ENCODE assay signal across 28 mouse cellular contexts in the genomic region with DNA sequence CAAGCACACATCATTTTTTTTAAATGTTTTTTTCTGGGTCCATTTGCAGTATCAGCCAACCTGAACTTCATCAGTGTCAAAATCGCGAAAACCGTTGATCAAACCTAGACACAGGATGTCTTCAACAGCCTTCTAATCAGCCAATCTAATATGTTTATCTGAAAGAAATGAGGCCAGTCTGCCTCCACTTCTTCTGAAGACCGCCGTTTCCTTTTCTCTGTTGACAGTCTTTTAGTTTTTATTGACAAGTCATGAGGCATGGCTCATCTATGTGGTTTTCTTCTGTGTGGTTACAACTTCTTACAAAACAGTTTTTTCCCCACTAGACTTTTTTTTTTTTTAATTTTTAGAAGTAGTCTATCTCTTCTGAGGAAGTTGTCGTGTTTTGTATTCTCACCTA.
A peak's percentile ranks its signal among the peaks of the same experiment; 100 is the strongest.
DNase-seq lines count a peak whose midpoint lies in the region; ATAC-seq and TF ChIP-seq lines count a peak whose summit lies in the region.
"Had no signal": no experiment of that assay in that cellular context is flagged by ENCODE, and none has a peak within 500 bp of the region (broad histone marks: within the 10 kb centered on the region; RNA-seq: fewer than 3 reads in every experiment).

No protein-coding gene starts in this region.

- no peaks in the 10 kb centered on the region for H3K9me3 ChIP-seq in MEL (replicated peaks; ENCODE audit: insufficient read depth, low read length)
- H3K9me3 ChIP-seq: embryonic facial prominence, embryonic 13.5 days; heart, embryonic 12.5 days; hindbrain, embryonic 10.5 days; limb, embryonic 12.5 days; midbrain, embryonic 12.5 days had no signal

- intact Hi-C loops in heart, adult 2 months (cut with DNase I), result no loop called here

- TF ChIP-seq RAD21 in MEL (IDR thresholded peaks at IDR 0.05; ENCODE audit: low read depth, low read length), result no peak

- peak; percentile 85 for ATAC-seq in inflammation-experienced regulatory T-cells, adult 6 months
- peak; percentile 33; the same call in 1 of the 2 replicates for ATAC-seq in neutrophil, adult 5-6 weeks (ENCODE audit: extremely low read depth, insufficient number of reproducible peaks, low FRiP score, poor library complexity, severe bottlenecking)
- ATAC-seq: forebrain, embryonic 14.5 days; hindbrain, embryonic 16.5 days; intestine, postnatal 0 days; liver, postnatal 0 days; lung, postnatal 0 days had no signal

- peak overlapping the region in 1 of 2 experiments; percentile 8; a peak in 1 of 4 replicates for H3K4me3 ChIP-seq in MEL (ENCODE audit: control insufficient read depth in 1 of 2, insufficient read depth in 1 of 2, low read depth in 2 of 2, low read length in 2 of 2)
- H3K4me3 ChIP-seq in heart, adult 2 months, result no peak overlapping the region
- H3K4me3 ChIP-seq: embryonic facial prominence, embryonic 13.5 days; erythroblast, embryonic 14.5 days; gastrocnemius, adult 2 months; heart, embryonic 12.5 days; hindbrain, embryonic 10.5 days; limb, embryonic 12.5 days; midbrain, embryonic 12.5 days had no signal

- H3K79me2 ChIP-seq in MEL (ENCODE audit: control insufficient read depth, insufficient read depth, low read length, poor library complexity), result no peaks in the 10 kb centered on the region
- H3K79me2 ChIP-seq in heart, adult 2 months (replicated peaks; ENCODE audit: control insufficient read depth, insufficient read depth, low read length), result no peaks in the 10 kb centered on the region

- H3K9ac ChIP-seq in MEL (ENCODE audit: control insufficient read depth, low read depth, low read length, poor library complexity, severe bottlenecking), result peak overlapping the region; percentile 25; the same call in 1 of the 2 replicates
- H3K9ac ChIP-seq in heart, adult 2 months (ENCODE audit: low read depth, low read length), result no peak overlapping the region
- H3K9ac ChIP-seq: embryonic facial prominence, embryonic 13.5 days; heart, embryonic 12.5 days; limb, embryonic 12.5 days; liver, postnatal 0 days; midbrain, embryonic 12.5 days had no signal

- no peak for TF ChIP-seq POLR2A in MEL (IDR thresholded peaks at IDR 0.05; ENCODE audit: control insufficient read depth in 1 of 2, insufficient read depth in 1 of 2, low read depth in 1 of 2, low read length in 2 of 2, poor library complexity in 1 of 2)
- TF ChIP-seq POLR2A in heart, adult 2 months (IDR thresholded peaks at IDR 0.05; ENCODE audit: insufficient read depth, low read depth, low read length), result no peak

- peak overlapping the region; percentile 41; the same call in 1 of the 2 replicates for H3K27ac ChIP-seq in MEL (ENCODE audit: control insufficient read depth, low read depth, low read length)
- no peak overlapping the region for H3K27ac ChIP-seq in heart, adult 2 months
- H3K27ac ChIP-seq: embryonic facial prominence, embryonic 13.5 days; gastrocnemius, adult 2 months; hindbrain, embryonic 10.5 days; limb, embryonic 12.5 days; macrophage; midbrain, embryonic 12.5 days had no signal

- peaks cover 0 to 13% of the 10 kb centered on the region in 2 experiments; a peak in 2 of 4 replicates for H3K36me3 ChIP-seq in MEL (ENCODE audit: control insufficient read depth in 1 of 2, insufficient read depth in 2 of 2, low read length in 2 of 2)
- H3K36me3 ChIP-seq in heart, adult 2 months (ENCODE audit: control insufficient read depth, insufficient read depth, low read length), result peaks cover 3% of the 10 kb centered on the region
- H3K36me3 ChIP-seq: embryonic facial prominence, embryonic 13.5 days; heart, embryonic 12.5 days; hindbrain, embryonic 10.5 days; limb, embryonic 12.5 days; midbrain, embryonic 12.5 days had no signal

- H3K27me3 ChIP-seq in MEL (ENCODE audit: control insufficient read depth in 1 of 2, insufficient read depth in 2 of 2, low read length in 2 of 2), result no peaks in the 10 kb centered on the region
- no peaks in the 10 kb centered on the region for H3K27me3 ChIP-seq in heart, adult 2 months (ENCODE audit: control insufficient read depth, insufficient read depth, low read length)
- H3K27me3 ChIP-seq: embryonic facial prominence, embryonic 13.5 days; heart, embryonic 12.5 days; limb, embryonic 12.5 days; midbrain, embryonic 12.5 days had no signal

- TF ChIP-seq CTCF in MEL (IDR thresholded peaks at IDR 0.05 in 2 of 3, conservative IDR thresholded peaks at IDR 0.05 in 1 of 3; ENCODE audit: control insufficient read depth in 1 of 3, insufficient read depth in 1 of 3, low read depth in 2 of 3, low read length in 3 of 3, poor library complexity in 1 of 3, severe bottlenecking in 1 of 3), result no peak
- no peak for TF ChIP-seq CTCF in heart, adult 2 months (IDR thresholded peaks at IDR 0.05)

- peak; percentile 83 for DNase-seq in CD4-positive helper T cell, adult 2 months (ENCODE audit: low read depth, low spot score)
- DNase-seq in MEL (ENCODE audit: low read depth, low spot score), result peak; percentile 52
- DNase-seq in heart, adult 2 months, result no peak
- no peak for DNase-seq in adrenal gland, postnatal 10 days
- no peak for DNase-seq in cerebellum, postnatal 4 days (ENCODE audit: low spot score in 2 of 2)
- DNase-seq: adrenal gland, postnatal 14 days; cerebellum, adult 9-11 months; embryo, embryonic 11 days; gastrocnemius, adult 2 months; heart, postnatal 10 days; kidney, postnatal 36 days; layer of hippocampus, postnatal 36 days; liver, postnatal 0 days; right cerebral cortex, adult 18-20 months; thymus, adult 2 months had no signal

- peak; percentile 7 to 12; a peak in 2 of 4 replicates for TF ChIP-seq EP300 in MEL (IDR thresholded peaks at IDR 0.05; ENCODE audit: low read depth in 1 of 2, low read length in 2 of 2)
- TF ChIP-seq EP300 in heart, adult 2 months (IDR thresholded peaks at IDR 0.05; ENCODE audit: insufficient read depth, low read depth, low read length), result no peak

- peaks cover 0 to 3% of the 10 kb centered on the region in 2 experiments; a peak in 1 of 4 replicates for H3K4me1 ChIP-seq in MEL (ENCODE audit: control insufficient read depth in 1 of 2, insufficient read depth in 2 of 2, low read length in 2 of 2)
- peaks cover 9% of the 10 kb centered on the region for H3K4me1 ChIP-seq in heart, adult 2 months (ENCODE audit: control insufficient read depth, insufficient read depth, low read length)

- 84% methylated on average over 6 of the region's 6 CpGs for WGBS in heart, adult 2 months

TF ChIP-seq in MEL, 35 proteins besides CTCF, POLR2A, EP300 and RAD21 (continues in another document):
- no peak for TF ChIP-seq TBP (IDR thresholded peaks at IDR 0.05; ENCODE audit: low read depth, low read length)
- TF ChIP-seq CHD2 (IDR thresholded peaks at IDR 0.05; ENCODE audit: low read length), result no peak
- TF ChIP-seq USF2 (IDR thresholded peaks at IDR 0.05; ENCODE audit: borderline replicate concordance in 1 of 2, insufficient read depth in 1 of 2, low read depth in 1 of 2, low read length in 2 of 2), result no peak
- TF ChIP-seq CHD1 (IDR thresholded peaks at IDR 0.05; ENCODE audit: low read depth, low read length), result no peak
- no peak for TF ChIP-seq SMC3 (IDR thresholded peaks at IDR 0.05; ENCODE audit: low read depth, low read length)
- no peak for TF ChIP-seq BHLHE40 (IDR thresholded peaks at IDR 0.05; ENCODE audit: borderline replicate concordance, low read depth, low read length)
- TF ChIP-seq ZMIZ1 (IDR thresholded peaks at IDR 0.05; ENCODE audit: low read depth, low read length), result no peak
- no peak for TF ChIP-seq GABPA (IDR thresholded peaks at IDR 0.05; ENCODE audit: low read depth, low read length)
- TF ChIP-seq ELF1 (IDR thresholded peaks at IDR 0.05; ENCODE audit: low read depth, low read length), result no peak
- TF ChIP-seq RCOR1 (IDR thresholded peaks at IDR 0.05; ENCODE audit: low read depth, low read length), result no peak
- TF ChIP-seq TAL1 (IDR thresholded peaks at IDR 0.05; ENCODE audit: low read length), result no peak
- no peak for TF ChIP-seq ZKSCAN1 (IDR thresholded peaks at IDR 0.05; ENCODE audit: low read depth, low read length)
- TF ChIP-seq UBTF (IDR thresholded peaks at IDR 0.05; ENCODE audit: borderline replicate concordance, insufficient read depth, low read depth, low read length), result no peak
- no peak for TF ChIP-seq GATA1 (IDR thresholded peaks at IDR 0.05; ENCODE audit: low read depth, low read length)
- 0 out of 2 replicates have a peak, but pooled peaks have one; percentile 16 for TF ChIP-seq MAX (IDR thresholded peaks at IDR 0.05; ENCODE audit: low read length)
- no peak for TF ChIP-seq MEF2A (IDR thresholded peaks at IDR 0.05; ENCODE audit: extremely low read depth, insufficient replicate concordance, low read depth, low read length, poor library complexity, severe bottlenecking)
- TF ChIP-seq MAFK (IDR thresholded peaks at IDR 0.05; ENCODE audit: borderline replicate concordance, low read depth, low read length), result no peak
- no peak for TF ChIP-seq E2F4 (IDR thresholded peaks at IDR 0.05; ENCODE audit: borderline replicate concordance, low read depth, low read length)
- no peak for TF ChIP-seq HCFC1 (IDR thresholded peaks at IDR 0.05; ENCODE audit: low read depth, low read length)
- TF ChIP-seq NELFE (IDR thresholded peaks at IDR 0.05; ENCODE audit: low read depth, low read length), result no peak
- no peak for TF ChIP-seq KAT2A (conservative IDR thresholded peaks at IDR 0.05; ENCODE audit: low read depth, low read length)
- TF ChIP-seq MYC (IDR thresholded peaks at IDR 0.05; ENCODE audit: low read depth, low read length), result no peak
- peak; percentile 64; the same call in 1 of the 2 replicates for TF ChIP-seq SIN3A (IDR thresholded peaks at IDR 0.05; ENCODE audit: low read length)
- no peak for TF ChIP-seq POLR2AphosphoS5 (IDR thresholded peaks at IDR 0.05; ENCODE audit: borderline replicate concordance, low read depth, low read length)
- TF ChIP-seq ZC3H11A (IDR thresholded peaks at IDR 0.05; ENCODE audit: low read depth, low read length), result no peak
- TF ChIP-seq USF1 (IDR thresholded peaks at IDR 0.05; ENCODE audit: low read depth, low read length), result no peak
- no peak for TF ChIP-seq POLR2AphosphoS2 (IDR thresholded peaks at IDR 0.05; ENCODE audit: low read length)
- peak; percentile 90 for TF ChIP-seq ZNF384 (IDR thresholded peaks at IDR 0.05; ENCODE audit: low read depth, low read length)
- no peak for TF ChIP-seq MAZ (IDR thresholded peaks at IDR 0.05; ENCODE audit: low read depth, low read length)
- no peak for TF ChIP-seq NRF1 (IDR thresholded peaks at IDR 0.05; ENCODE audit: insufficient read depth, low read depth, low read length, poor library complexity, severe bottlenecking)
- no peak for TF ChIP-seq MYB (IDR thresholded peaks at IDR 0.05; ENCODE audit: low read depth, low read length)
- TF ChIP-seq MXI1 (IDR thresholded peaks at IDR 0.05; ENCODE audit: low read depth, low read length), result peak; percentile 56; the same call in 1 of the 2 replicates
- 0 out of 2 replicates have a peak, but pooled peaks have one; percentile 37 for TF ChIP-seq ETS1 (IDR thresholded peaks at IDR 0.05; ENCODE audit: low read depth, low read length)
- no peak for TF ChIP-seq TCF12 (IDR thresholded peaks at IDR 0.05; ENCODE audit: low read depth, low read length)

Comparison
In these comparisons a context has a peak if more than half of its experiments do, and no peak if none do; other contexts are left out.
1. DNase-seq: peak in CD4-positive helper T cell, adult 2 months (single experiment) and MEL (single experiment); none in heart, adult 2 months (0 of 2), adrenal gland, postnatal 10 days (single experiment) and cerebellum, postnatal 4 days (0 of 2).